ENCODE assay signal across 22 mouse cellular contexts in genomic region chr13:7090916-7091315, GRCm38 (mm10).
A peak's percentile ranks its signal among the peaks of the same experiment; 100 is the strongest.
DNase-seq lines count a peak whose midpoint lies in the region; ATAC-seq and TF ChIP-seq lines count a peak whose summit lies in the region.
"Had no signal": no experiment of that assay in that cellular context is flagged by ENCODE, and none has a peak within 500 bp of the region (broad histone marks: within the 10 kb centered on the region; RNA-seq: fewer than 3 reads in every experiment).

No protein-coding gene starts in this region.

- H3K27ac ChIP-seq in left cerebral cortex, adult 2 months = no peak overlapping the region
- H3K27ac ChIP-seq: embryonic facial prominence, embryonic 15.5 days; forebrain, embryonic 10.5 days; heart, embryonic 13.5 days; hindbrain, embryonic 15.5 days had no signal

- DNase-seq in frontal cortex, postnatal 25 days (ENCODE audit: low spot score in 2 of 2) = no peak
- DNase-seq in left cerebral cortex, postnatal 14 days (ENCODE audit: low spot score in 2 of 2) = peak; percentile 28 to 79
- no peak for DNase-seq in left cerebral cortex, adult 2 months (ENCODE audit: extremely low spot score in 1 of 2, low spot score in 2 of 2)
- DNase-seq in brain, adult 2 months (ENCODE audit: low read depth, low spot score) = peak; percentile 70
- peak; percentile 71 for DNase-seq in telencephalon, adult 2 months (ENCODE audit: low read depth, low spot score)
- no peak for DNase-seq in urinary bladder, adult 2 months (ENCODE audit: low spot score)
- DNase-seq: adrenal gland, postnatal 14 days; cerebellum, adult 18-20 months; cerebellum, adult 9-11 months; cerebellum, postnatal 36 days; gastrocnemius, postnatal 36 days; heart, adult 11 months; heart, postnatal 36 days had no signal

- H3K4me3 ChIP-seq in left cerebral cortex, adult 2 months = no peak overlapping the region
- H3K4me3 ChIP-seq: embryonic facial prominence, embryonic 15.5 days; erythroblast, embryonic 14.5 days; forebrain, embryonic 10.5 days; heart, embryonic 13.5 days; hindbrain, embryonic 15.5 days had no signal

- intact Hi-C loops in left cerebral cortex, postnatal 14 days (cut with DNase I) = no loop called here
- intact Hi-C loops in left cerebral cortex, adult 2 months (cut with DNase I) = no loop called here

- ATAC-seq in frontal cortex, adult (ENCODE audit: low TSS enrichment) = peak; percentile 98
- ATAC-seq: activated CD4-positive, CD25-positive, alpha-beta regulatory T cell, adult 4 months; forebrain, embryonic 14.5 days; Patski had no signal

- no peak for TF ChIP-seq CTCF in left cerebral cortex, adult 2 months (IDR thresholded peaks at IDR 0.05)

Comparison
In these comparisons a context has a peak if more than half of its experiments do, and no peak if none do; other contexts are left out.
1. DNase-seq: peak in left cerebral cortex, postnatal 14 days (2 of 2), brain, adult 2 months (single experiment) and telencephalon, adult 2 months (single experiment); none in frontal cortex, postnatal 25 days (0 of 2), left cerebral cortex, adult 2 months (0 of 2) and urinary bladder, adult 2 months (single experiment).